In genomic region chr1:127696533-127696932, GRCm38 (mm10) we compare ENCODE assay signal across 13 mouse cellular contexts. TPM values are rescaled to one million over a fixed set of nuclear protein-coding genes. Genes with fewer than 3 reads are reported as not detected.
DNase-seq lines count a peak whose midpoint lies in the region; ATAC-seq and TF ChIP-seq lines count a peak whose summit lies in the region.
"Had no signal": no experiment of that assay in that cellular context is flagged by ENCODE, and none has a peak within 500 bp of the region (broad histone marks: within the 10 kb centered on the region; RNA-seq: fewer than 3 reads in every experiment).

No protein-coding gene starts in this region.

- no peaks in the 10 kb centered on the region for H3K9me3 ChIP-seq in heart, embryonic 12.5 days (replicated peaks)
- no peaks in the 10 kb centered on the region for H3K9me3 ChIP-seq in lung, embryonic 14.5 days (ENCODE audit: low read depth, low read length)
- no peaks in the 10 kb centered on the region for H3K9me3 ChIP-seq in MEL (replicated peaks; ENCODE audit: insufficient read depth, low read length)
- H3K9me3 ChIP-seq: forebrain, embryonic 13.5 days; neural tube, embryonic 13.5 days had no signal

- intact Hi-C loops in heart, adult 2 months (cut with DNase I) = loop anchor here (5.0 kb wide), 2 partner anchors 71 to 199 kb away; no protein-coding TSS in a partner anchor

- H3K36me3 ChIP-seq in heart, adult 2 months (ENCODE audit: control insufficient read depth, insufficient read depth, low read length) = no peaks in the 10 kb centered on the region
- no peaks in the 10 kb centered on the region for H3K36me3 ChIP-seq in heart, embryonic 12.5 days
- no peaks in the 10 kb centered on the region for H3K36me3 ChIP-seq in lung, embryonic 14.5 days (ENCODE audit: insufficient read depth)
- H3K36me3 ChIP-seq in MEL (ENCODE audit: control insufficient read depth in 1 of 2, insufficient read depth in 2 of 2, low read length in 2 of 2) = no peaks in the 10 kb centered on the region
- H3K36me3 ChIP-seq: neural tube, embryonic 13.5 days had no signal

- ATAC-seq in heart, embryonic 12.5 days (ENCODE audit: insufficient number of reproducible peaks, low FRiP score) = no peak
- no peak; the same call in 1 of the 2 replicates for ATAC-seq in lung, embryonic 14.5 days (ENCODE audit: insufficient read depth)
- ATAC-seq in erythroid progenitor cell, adult 5-6 weeks (replicated peaks; ENCODE audit: low FRiP score, poor library complexity, severe bottlenecking) = peak; percentile 67
- ATAC-seq: forebrain, embryonic 13.5 days had no signal

- H3K4me3 ChIP-seq in heart, adult 2 months = no peak overlapping the region
- no peak overlapping the region for H3K4me3 ChIP-seq in heart, embryonic 12.5 days
- no peak overlapping the region for H3K4me3 ChIP-seq in lung, embryonic 14.5 days (ENCODE audit: low read depth, low read length)
- no peak overlapping the region for H3K4me3 ChIP-seq in lung, adult 2 months (replicated peaks; ENCODE audit: extremely low read depth, low read depth, low read length)
- H3K4me3 ChIP-seq in MEL (ENCODE audit: control insufficient read depth in 1 of 2, insufficient read depth in 1 of 2, low read depth in 2 of 2, low read length in 2 of 2) = no peak overlapping the region
- H3K4me3 ChIP-seq: forebrain, embryonic 13.5 days; neural tube, embryonic 13.5 days had no signal

- H3K9ac ChIP-seq in heart, adult 2 months (ENCODE audit: low read depth, low read length) = no peak overlapping the region
- no peak overlapping the region for H3K9ac ChIP-seq in heart, embryonic 12.5 days
- no peak overlapping the region for H3K9ac ChIP-seq in lung, embryonic 14.5 days
- H3K9ac ChIP-seq in MEL (ENCODE audit: control insufficient read depth, low read depth, low read length, poor library complexity, severe bottlenecking) = no peak overlapping the region
- H3K9ac ChIP-seq: forebrain, embryonic 13.5 days; neural tube, embryonic 13.5 days had no signal

- no peaks in the 10 kb centered on the region for H3K4me1 ChIP-seq in heart, adult 2 months (ENCODE audit: control insufficient read depth, insufficient read depth, low read length)
- H3K4me1 ChIP-seq in heart, embryonic 12.5 days (replicated peaks) = peaks cover 6% of the 10 kb centered on the region
- H3K4me1 ChIP-seq in lung, embryonic 14.5 days (ENCODE audit: insufficient read depth) = no peaks in the 10 kb centered on the region
- H3K4me1 ChIP-seq in lung, adult 2 months (ENCODE audit: control insufficient read depth, insufficient read depth, low read length) = no peaks in the 10 kb centered on the region
- no peaks in the 10 kb centered on the region for H3K4me1 ChIP-seq in MEL (ENCODE audit: control insufficient read depth in 1 of 2, insufficient read depth in 2 of 2, low read length in 2 of 2)
- H3K4me1 ChIP-seq: forebrain, embryonic 13.5 days; neural tube, embryonic 13.5 days had no signal

- TF ChIP-seq CTCF in heart, adult 2 months (IDR thresholded peaks at IDR 0.05) = peak; percentile 64
- TF ChIP-seq CTCF in lung, embryonic 14.5 days (IDR thresholded peaks at IDR 0.05; ENCODE audit: low read depth) = peak; percentile 54
- TF ChIP-seq CTCF in lung, adult 2 months (IDR thresholded peaks at IDR 0.05; ENCODE audit: insufficient read depth, low read length) = no peak
- peak; percentile 17 to 72 (median 63); a peak in 4 of 6 replicates for TF ChIP-seq CTCF in MEL (IDR thresholded peaks at IDR 0.05 in 2 of 3, conservative IDR thresholded peaks at IDR 0.05 in 1 of 3; ENCODE audit: control insufficient read depth in 1 of 3, insufficient read depth in 1 of 3, low read depth in 2 of 3, low read length in 3 of 3, poor library complexity in 1 of 3, severe bottlenecking in 1 of 3)

- peak; percentile 72 for TF ChIP-seq RAD21 in MEL (IDR thresholded peaks at IDR 0.05; ENCODE audit: low read depth, low read length)

- TF ChIP-seq POLR2A in heart, adult 2 months (IDR thresholded peaks at IDR 0.05; ENCODE audit: insufficient read depth, low read depth, low read length) = no peak
- no peak for TF ChIP-seq POLR2A in lung, adult 2 months (IDR thresholded peaks at IDR 0.05; ENCODE audit: borderline replicate concordance, extremely low read depth, low read depth, low read length)
- no peak for TF ChIP-seq POLR2A in MEL (IDR thresholded peaks at IDR 0.05; ENCODE audit: control insufficient read depth in 1 of 2, insufficient read depth in 1 of 2, low read depth in 1 of 2, low read length in 2 of 2, poor library complexity in 1 of 2)

- no peaks in the 10 kb centered on the region for H3K79me2 ChIP-seq in heart, adult 2 months (replicated peaks; ENCODE audit: control insufficient read depth, insufficient read depth, low read length)
- H3K79me2 ChIP-seq in MEL (ENCODE audit: control insufficient read depth, insufficient read depth, low read length, poor library complexity) = no peaks in the 10 kb centered on the region

- WGBS in heart, adult 2 months = 23% methylated on average over 2 of the region's 2 CpGs
- WGBS in heart, embryonic 12.5 days = 18% methylated on average over 2 of the region's 2 CpGs
- 20% methylated on average over 2 of the region's 2 CpGs for WGBS in lung, embryonic 14.5 days
- WGBS in lung, adult 2 months = 21% methylated on average over 2 of the region's 2 CpGs

- H3K27me3 ChIP-seq in heart, adult 2 months (ENCODE audit: control insufficient read depth, insufficient read depth, low read length) = no peaks in the 10 kb centered on the region
- no peaks in the 10 kb centered on the region for H3K27me3 ChIP-seq in heart, embryonic 12.5 days (replicated peaks)
- H3K27me3 ChIP-seq in lung, embryonic 14.5 days (ENCODE audit: insufficient read depth, low read length) = no peaks in the 10 kb centered on the region
- H3K27me3 ChIP-seq in MEL (ENCODE audit: control insufficient read depth in 1 of 2, insufficient read depth in 2 of 2, low read length in 2 of 2) = peaks cover 0 to 1% of the 10 kb centered on the region in 2 experiments; a peak in 1 of 4 replicates
- H3K27me3 ChIP-seq: forebrain, embryonic 13.5 days; neural tube, embryonic 13.5 days had no signal

- no peak overlapping the region for H3K27ac ChIP-seq in heart, adult 2 months
- H3K27ac ChIP-seq in heart, embryonic 12.5 days (ENCODE audit: poor library complexity, severe bottlenecking) = no peak overlapping the region
- H3K27ac ChIP-seq in lung, embryonic 14.5 days (ENCODE audit: low read depth) = no peak overlapping the region
- no peak overlapping the region for H3K27ac ChIP-seq in MEL (ENCODE audit: control insufficient read depth, low read depth, low read length)
- H3K27ac ChIP-seq: forebrain, embryonic 13.5 days; neural tube, embryonic 13.5 days had no signal

- TF ChIP-seq EP300 in heart, adult 2 months (IDR thresholded peaks at IDR 0.05; ENCODE audit: insufficient read depth, low read depth, low read length) = no peak
- TF ChIP-seq EP300 in MEL (IDR thresholded peaks at IDR 0.05; ENCODE audit: low read depth in 1 of 2, low read length in 2 of 2) = no peak

- DNase-seq in heart, adult 2 months = no peak
- DNase-seq in lung, embryonic 14.5 days = peak; percentile 69
- DNase-seq in lung, adult 2 months = no peak
- peak; percentile 62 for DNase-seq in MEL (ENCODE audit: low read depth, low spot score)
- DNase-seq in cerebellum, adult 11-12 months = no peak
- DNase-seq in right cerebral cortex, postnatal 36 days (ENCODE audit: low spot score in 2 of 2) = no peak
- DNase-seq: cerebellum, adult 18-20 months; kidney, adult 11 months had no signal

- no peak overlapping the region for H3K4me2 ChIP-seq in heart, embryonic 12.5 days
- H3K4me2 ChIP-seq in lung, embryonic 14.5 days = no peak overlapping the region
- H3K4me2 ChIP-seq: forebrain, embryonic 13.5 days; neural tube, embryonic 13.5 days had no signal

TF ChIP-seq in MEL, 35 proteins besides CTCF, POLR2A, EP300 and RAD21:
- TF ChIP-seq ZNF384 (IDR thresholded peaks at IDR 0.05; ENCODE audit: low read depth, low read length) = no peak
- peak; percentile 69 for TF ChIP-seq SMC3 (IDR thresholded peaks at IDR 0.05; ENCODE audit: low read depth, low read length)
- TF ChIP-seq ZC3H11A (IDR thresholded peaks at IDR 0.05; ENCODE audit: low read depth, low read length) = peak; percentile 55

RNA-seq across cellular contexts. Expression of gene Tmem163, which starts 17.2 kb away (rescaled TPM):
- total RNA-seq in heart, adult 2 months (2021) = 1 to 10 TPM; 5.2 to 6.5 TPM
- polyA plus RNA-seq in heart, adult 2 months (2012; rRNA removed) = 18.3 and 21.6 TPM in 2 replicates
- 29.3 and 35.0 TPM in 2 replicates for polyA plus RNA-seq in heart, embryonic 12.5 days (2016; fragmentation: Nextera tagmentation; extraction: Ambion mirVana)
- 2.1 and 4.3 TPM in 2 replicates for polyA plus RNA-seq in lung, embryonic 14.5 days (2014; fragmentation: Nextera tagmentation; extraction: Ambion mirVana)
- 25.3 and 35.9 TPM in 2 replicates for polyA plus RNA-seq in lung, adult 2 months (2012; rRNA removed)
- total RNA-seq in MEL (2012; rRNA removed) = not detected in 2 replicates
- not detected for polyA plus RNA-seq in MEL (2012; ENCODE audit: insufficient read depth in 1 of 2, insufficient read length in 2 of 2, low read depth in 1 of 2, low replicate concordance in 2 of 2, missing spikeins in 1 of 2)
- 1.1 and 2.1 TPM in 2 replicates for total RNA-seq in erythroid progenitor cell, adult 5-6 weeks (2015; ENCODE audit: low replicate concordance)
- total RNA-seq in erythroid progenitor cell, adult 5-6 weeks (2017; ENCODE audit: low replicate concordance) = 0.13 TPM in 1 of 2 replicates, not detected in the other

RNA-seq across cellular contexts. Expression of gene Acmsd, which starts 32.7 kb away (rescaled TPM):
- total RNA-seq in heart, adult 2 months (2021) = under 1 TPM; 0.10 to 0.43 TPM
- 0.08 TPM in 1 of 2 replicates, not detected in the other for polyA plus RNA-seq in heart, adult 2 months (2012; rRNA removed)
- polyA plus RNA-seq in heart, embryonic 12.5 days (2016; fragmentation: Nextera tagmentation; extraction: Ambion mirVana) = 0.18 and 0.42 TPM in 2 replicates
- 0.18 and 0.45 TPM in 2 replicates for polyA plus RNA-seq in lung, embryonic 14.5 days (2014; fragmentation: Nextera tagmentation; extraction: Ambion mirVana)
- 0.05 TPM in 1 of 2 replicates, not detected in the other for polyA plus RNA-seq in lung, adult 2 months (2012; rRNA removed)
- 3.9 and 4.4 TPM in 2 replicates for total RNA-seq in MEL (2012; rRNA removed)
- polyA plus RNA-seq in MEL (2012; ENCODE audit: insufficient read depth in 1 of 2, insufficient read length in 2 of 2, low read depth in 1 of 2, low replicate concordance in 2 of 2, missing spikeins in 1 of 2) = 1 to 10 TPM in 1 of 2 experiments, not detected in 1; 4.3 TPM
- total RNA-seq in erythroid progenitor cell, adult 5-6 weeks (2015; ENCODE audit: low replicate concordance) = 37.8 and 40.7 TPM in 2 replicates
- total RNA-seq in erythroid progenitor cell, adult 5-6 weeks (2017; ENCODE audit: low replicate concordance) = 19.8 and 22.7 TPM in 2 replicates
- polyA plus RNA-seq: forebrain, embryonic 13.5 days; urinary bladder, adult 2 months had no signal

Comparison
In these comparisons a context has a peak if more than half of its experiments do, and no peak if none do; other contexts are left out.
1. DNase-seq: peak in lung, embryonic 14.5 days (single experiment) and MEL (single experiment); none in heart, adult 2 months (0 of 2), lung, adult 2 months (single experiment), cerebellum, adult 11-12 months (single experiment) and right cerebral cortex, postnatal 36 days (0 of 2).